Mouse (Mus musculus) spleen, adult 2 months (tissue): ENCODE measurements around the gene Tmem164.

Experiments used
- CTCF ChIP-seq: fragments of 200-500 bp; IDR thresholded peaks from 2 replicates; pipeline ENCODE4 v1.5.1; 2011; ENCODE audit warnings: mild to moderate bottlenecking, inconsistent platforms; ENCODE audit not compliant: insufficient read depth, insufficient read length, insufficient replicate concordance; ENCODE audit errors: extremely low read depth
- POLR2A ChIP-seq: fragments of 200-500 bp; IDR thresholded peaks from 2 replicates; pipeline ENCODE4 v1.6.1; 2011; ENCODE audit warnings: low read depth, low read length, inconsistent platforms

GRCm38 (mm10) chrX:142838841-142839240 lies 157.6 kb downstream of the Tmem164 start:
- TF ChIP-seq CTCF (no peak), POLR2A (no peak)
